Mouse (Mus musculus): Measurements from ENCODE around the gene Zc3h12d. TPM values are rescaled to one million over a fixed set of nuclear protein-coding genes. Genes with fewer than 3 reads are reported as not detected.

Zc3h12d gene
- polyA plus RNA-seq, 1 experiment from 2014 or later, result 0.82 TPM

GRCm38 (mm10) chr10:7904157-7904556 is 71.9 kb downstream of the Zc3h12d start:
- 90% methylated on average over 5 of the region's 5 CpGs for WGBS (ENCODE audit: insufficient replicate concordance)
- TF ChIP-seq CTCF (IDR thresholded peaks at IDR 0.05; ENCODE audit: low read depth), result no peak
- TF ChIP-seq EP300 (IDR thresholded peaks at IDR 0.05; ENCODE audit: low read depth), result no peak
- no peaks in the 10 kb centered on the region for H3K27me3 ChIP-seq (ENCODE audit: insufficient read depth, low read length)
- no peak overlapping the region for H3K9ac ChIP-seq (replicated peaks)
- DNase-seq (no peak), ATAC-seq (peak; percentile 15; the same call in 1 of the 2 replicates)
- no peak overlapping the region for H3K4me3 ChIP-seq (ENCODE audit: low read depth, low read length)
- H3K4me2 ChIP-seq (ENCODE audit: low read depth, low read length), result no peak overlapping the region
- no peaks in the 10 kb centered on the region for H3K9me3 ChIP-seq (ENCODE audit: low read length)
- H3K36me3 ChIP-seq (replicated peaks; ENCODE audit: insufficient read depth, low read length), result peaks cover 42% of the 10 kb centered on the region
- H3K27ac ChIP-seq (ENCODE audit: low read depth), result no peak overlapping the region
- H3K4me1 ChIP-seq (ENCODE audit: insufficient read depth), result no peaks in the 10 kb centered on the region

DNA sequence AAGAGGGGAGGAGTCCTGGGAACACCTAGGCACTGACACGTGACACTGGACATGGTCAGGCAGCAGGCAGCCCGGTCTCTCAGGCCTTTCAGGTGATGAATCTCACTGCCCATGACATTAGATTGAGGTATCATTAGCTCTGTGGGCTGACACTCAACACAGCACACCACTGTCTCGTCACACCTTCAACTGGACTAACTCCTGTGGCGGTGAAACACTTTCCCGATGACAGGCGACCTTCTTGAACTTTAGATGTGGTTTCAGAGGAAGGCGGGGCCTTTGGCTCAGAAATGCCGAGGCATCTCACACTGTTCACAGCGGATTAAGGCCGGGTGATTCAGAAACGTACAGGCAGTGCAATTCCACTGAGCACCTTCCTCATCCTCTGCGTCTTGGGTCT is 74.9 kb downstream of the Zc3h12d start:
- TF ChIP-seq EP300 (IDR thresholded peaks at IDR 0.05; ENCODE audit: low read depth) (no peak), CTCF (IDR thresholded peaks at IDR 0.05; ENCODE audit: low read depth) (no peak)
- H3K4me1 ChIP-seq (ENCODE audit: insufficient read depth), result no peaks in the 10 kb centered on the region
- H3K4me2 ChIP-seq (ENCODE audit: low read depth, low read length), result no peak overlapping the region
- no peaks in the 10 kb centered on the region for H3K27me3 ChIP-seq (ENCODE audit: insufficient read depth, low read length)
- H3K9me3 ChIP-seq (ENCODE audit: low read length), result no peaks in the 10 kb centered on the region
- H3K36me3 ChIP-seq (replicated peaks; ENCODE audit: insufficient read depth, low read length), result peaks cover 55% of the 10 kb centered on the region
- no peak overlapping the region for H3K27ac ChIP-seq (ENCODE audit: low read depth)
- no peak overlapping the region for H3K9ac ChIP-seq (replicated peaks)
- ATAC-seq (no peak), DNase-seq (no peak)
- no peak overlapping the region for H3K4me3 ChIP-seq (ENCODE audit: low read depth, low read length)
- 84% methylated on average over 12 of the region's 12 CpGs for WGBS (ENCODE audit: insufficient replicate concordance)

DNA sequence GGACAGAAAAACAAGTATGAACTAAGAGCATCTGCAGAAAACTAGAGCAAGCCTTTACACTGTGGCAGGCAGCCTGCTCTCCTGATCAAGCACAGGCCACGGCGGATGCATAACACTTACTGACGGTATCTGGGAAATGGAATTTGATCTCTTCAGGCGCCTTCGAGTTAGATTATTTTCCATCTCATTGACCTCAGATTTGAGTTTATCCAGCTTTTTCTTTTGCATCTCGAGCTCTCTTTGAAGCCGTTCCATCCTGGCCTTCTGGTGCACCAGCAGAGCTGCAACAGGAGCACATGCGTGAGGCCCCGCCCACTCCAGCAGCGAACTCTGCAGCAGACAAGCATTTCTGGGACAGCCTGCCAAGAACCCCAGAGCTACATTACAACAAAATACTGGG is 79.0 kb downstream of the Zc3h12d start:
- Histone ChIP-seq H3K4me2 (ENCODE audit: low read depth, low read length) (no peak overlapping the region), H3K4me3 (ENCODE audit: low read depth, low read length) (no peak overlapping the region), H3K27ac (ENCODE audit: low read depth) (no peak overlapping the region), H3K27me3 (ENCODE audit: insufficient read depth, low read length) (no peaks in the 10 kb centered on the region), H3K36me3 (replicated peaks; ENCODE audit: insufficient read depth, low read length) (peaks cover 45% of the 10 kb centered on the region), H3K4me1 (ENCODE audit: insufficient read depth) (no peaks in the 10 kb centered on the region), H3K9ac (replicated peaks) (no peak overlapping the region), H3K9me3 (ENCODE audit: low read length) (no peaks in the 10 kb centered on the region)
- ATAC-seq (no peak), DNase-seq (no peak)
- TF ChIP-seq CTCF (IDR thresholded peaks at IDR 0.05; ENCODE audit: low read depth) (no peak), EP300 (IDR thresholded peaks at IDR 0.05; ENCODE audit: low read depth) (no peak)
- 85% methylated on average over 10 of the region's 10 CpGs for WGBS (ENCODE audit: insufficient replicate concordance)

Small RNA genes within 50 kb of the gene (microRNA-seq; reads per million reads assigned to microRNA genes)
- 9.3 reads per million, percentile 17 among the genes with 10 or more reads in this experiment for gene Mir5104

Other genes with a start within 250 kb of the Zc3h12d start
- 0.26 and 0.28 TPM in 2 replicates for gene Lrp11, start 242.7 kb upstream of the Zc3h12d start, polyA plus RNA-seq (2015; fragmentation: Nextera tagmentation; extraction: Ambion mirVana)
- 12.4 and 13.7 TPM in 2 replicates for gene Nup43, start 165.0 kb upstream of the Zc3h12d start, polyA plus RNA-seq (2015; fragmentation: Nextera tagmentation; extraction: Ambion mirVana)
- gene Pcmt1, start 151.3 kb upstream of the Zc3h12d start, polyA plus RNA-seq (2015; fragmentation: Nextera tagmentation; extraction: Ambion mirVana), result 64.8 and 67.2 TPM in 2 replicates
- 2.1 and 2.5 TPM in 2 replicates for gene Lats1, start 151.3 kb upstream of the Zc3h12d start, polyA plus RNA-seq (2015; fragmentation: Nextera tagmentation; extraction: Ambion mirVana)
- 20.1 and 21.2 TPM in 2 replicates for gene Katna1, start 106.5 kb upstream of the Zc3h12d start, polyA plus RNA-seq (2015; fragmentation: Nextera tagmentation; extraction: Ambion mirVana)
- 78.9 and 80.8 TPM in 2 replicates for gene Ginm1, start 39.6 kb upstream of the Zc3h12d start, polyA plus RNA-seq (2015; fragmentation: Nextera tagmentation; extraction: Ambion mirVana)
- 14.1 and 14.2 TPM in 2 replicates for gene Ppil4, start 39.6 kb upstream of the Zc3h12d start, polyA plus RNA-seq (2015; fragmentation: Nextera tagmentation; extraction: Ambion mirVana)
- gene Tab2, start 123.8 kb downstream of the Zc3h12d start, polyA plus RNA-seq (2015; fragmentation: Nextera tagmentation; extraction: Ambion mirVana), result 11.8 and 12.9 TPM in 2 replicates

All from liver, postnatal 0 days (tissue).